Mouse (Mus musculus) embryonic facial prominence, embryonic 11.5 days (tissue): Measurements from ENCODE around the gene Mrps10. TPM values are rescaled to one million over a fixed set of nuclear protein-coding genes. Genes with fewer than 3 reads are reported as not detected.
"Not testable (repeated sequence)": the region's sequence is repeated elsewhere in the genome, so short reads cannot be mapped to it uniquely, and the experiment has no call there.

ENCODE experiments used
- ATAC-seq: fragments of 200-750 bp; cut with Nextera tagmentation; replicated peaks from 2 replicates; pipeline ENCODE4 v1.8.0; 2017; ENCODE audit warnings: low read depth; ENCODE audit not compliant: insufficient number of reproducible peaks, low FRiP score, low TSS enrichment
- DNase-seq: peaks from one replicate; pipeline ENCODE4 v3.0.0-alpha.2; 2015; ENCODE audit warnings: low spot score
- H3K27ac ChIP-seq: fragments of 300-500 bp; sonication (generic); replicated peaks from 2 replicates; pipeline ENCODE4 v1.5.1; 2014; ENCODE audit warnings: mild to moderate bottlenecking, low read depth, low read length, control low read depth
- H3K27me3 ChIP-seq: fragments of 300-500 bp; sonication (generic); 2 replicates; pipeline ENCODE4 v1.6.1; 2014; ENCODE audit warnings: mild to moderate bottlenecking, low read length, moderate library complexity, mixed read lengths; ENCODE audit not compliant: control insufficient read depth, insufficient read depth
- H3K36me3 ChIP-seq: fragments of 300-500 bp; sonication (generic); replicated peaks from 2 replicates; pipeline ENCODE4 v1.6.1; 2014; ENCODE audit warnings: low read depth, mild to moderate bottlenecking, low read length, moderate library complexity, mixed read lengths; ENCODE audit not compliant: control insufficient read depth, insufficient read depth
- H3K4me1 ChIP-seq: fragments of 300-500 bp; sonication (generic); 2 replicates; pipeline ENCODE4 v1.6.1; 2014; ENCODE audit warnings: low read length, mixed read lengths; ENCODE audit not compliant: control insufficient read depth, insufficient read depth
- H3K4me2 ChIP-seq: fragments of 300-500 bp; sonication (generic); 2 replicates; pipeline ENCODE4 v1.6.1; 2014; ENCODE audit warnings: low read depth, mild to moderate bottlenecking, control low read depth, low read length, moderate library complexity
- H3K4me3 ChIP-seq: fragments of 300-500 bp; sonication (generic); 2 replicates; pipeline ENCODE4 v1.5.1; 2014; ENCODE audit warnings: low read depth, low read length, control low read depth
- H3K9ac ChIP-seq: fragments of 300-500 bp; sonication (generic); replicated peaks from 2 replicates; pipeline ENCODE4 v1.6.1; 2014; ENCODE audit warnings: mild to moderate bottlenecking, control low read depth, low read length
- H3K9me3 ChIP-seq: fragments of 300-500 bp; sonication (generic); replicated peaks from 2 replicates; pipeline ENCODE4 v1.6.1; 2016; ENCODE audit warnings: mild to moderate bottlenecking, low read length, inconsistent platforms, mixed read lengths; ENCODE audit not compliant: control insufficient read depth
- WGBS: fragments of 180-500 bp; shearing (Covaris S2); extraction: QIAGEN DNeasy Blood & Tissue Kit; methylation state at CpG from one replicate; pipeline ENCODE4 v1.1.7; 2014; 5-methylcytosine and 5-hydroxymethylcytosine counted together
- polyA plus RNA-seq: library from polyadenylated mRNA; unstranded; fragments of >200 nt; fragmentation: Nextera tagmentation; extraction: Ambion mirVana; gene quantifications from 2 replicates; pipeline ENCODE4 v1.2.1, GENCODE M21; 2014

The Mrps10 gene
- polyA plus RNA-seq, 1 experiment from 2014 or later: 74.1 TPM

DNA sequence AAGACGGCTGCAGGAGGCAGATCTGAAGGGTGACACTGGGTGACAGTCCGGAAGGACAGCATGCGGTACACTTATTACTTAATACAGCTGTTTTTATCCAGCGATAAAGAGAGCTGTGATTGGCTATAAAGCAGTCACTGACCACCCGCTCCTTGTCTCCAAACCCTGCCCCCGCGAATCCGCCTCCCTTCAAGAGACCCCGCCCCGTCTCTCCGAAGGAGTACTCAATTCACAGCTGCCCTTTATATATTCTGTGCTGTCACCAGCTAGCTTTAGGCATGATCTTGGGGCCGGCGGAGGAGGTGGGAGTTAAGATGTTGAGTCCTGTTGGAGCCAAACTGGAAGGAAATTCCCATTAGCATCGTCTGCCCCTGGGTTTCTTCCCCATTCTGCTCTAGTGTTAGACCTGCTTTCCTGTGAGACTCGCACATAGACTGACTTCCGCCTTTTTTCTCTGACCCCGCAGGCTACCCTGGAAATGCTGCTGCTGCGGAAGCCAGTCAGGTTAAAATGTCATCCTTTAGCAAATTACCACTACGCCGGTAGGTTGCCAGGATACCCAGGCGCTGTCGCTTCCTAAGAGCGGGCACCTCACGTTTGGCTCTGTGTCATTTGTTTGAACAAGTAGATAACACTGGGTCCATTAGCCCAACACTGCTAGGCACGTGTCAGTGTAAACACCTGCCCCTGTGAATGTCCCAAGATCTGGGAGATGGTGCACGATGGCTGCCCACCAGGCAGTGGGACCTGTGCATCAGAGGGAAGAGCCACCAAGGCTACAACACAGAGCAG, 39.9 kb upstream of the Mrps10 start:
- H3K27ac ChIP-seq: no peak overlapping the region
- H3K36me3 ChIP-seq: no peaks in the 10 kb centered on the region; the same call in none of the 2 replicates
- no peak overlapping the region for H3K9ac ChIP-seq
- H3K4me1 ChIP-seq: no peaks in the 10 kb centered on the region
- H3K4me2 ChIP-seq: no peak overlapping the region
- no peak overlapping the region for H3K4me3 ChIP-seq
- no peaks in the 10 kb centered on the region for H3K27me3 ChIP-seq
- H3K9me3 ChIP-seq: no peaks in the 10 kb centered on the region
- 90% methylated on average over 26 of the region's 26 CpGs for WGBS
- ATAC-seq (no peak), DNase-seq (no peak)

DNA sequence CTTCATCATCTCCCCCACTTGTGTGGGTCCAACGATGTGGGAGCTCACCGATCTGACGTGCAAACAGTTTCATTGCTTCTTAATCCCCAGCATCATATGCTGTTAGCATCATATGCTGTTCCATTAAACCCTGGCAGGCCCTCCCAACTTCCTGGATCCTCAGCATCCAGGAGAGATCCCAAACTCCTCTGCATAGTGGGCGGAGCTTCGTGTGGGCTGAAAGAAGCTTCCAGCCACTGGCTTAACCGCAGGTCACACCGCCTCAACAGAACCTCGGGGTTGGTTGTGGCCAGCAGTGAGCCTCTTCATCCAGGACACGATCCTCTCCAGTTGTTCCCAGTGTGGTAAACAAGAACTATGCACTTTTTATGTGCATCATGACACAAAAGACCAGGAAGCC, 38.1 kb upstream of the Mrps10 start:
- WGBS: 91% methylated on average over 9 of the region's 9 CpGs
- ATAC-seq: no peak
- DNase-seq: no peak
- no peak overlapping the region for H3K9ac ChIP-seq
- no peak overlapping the region for H3K4me2 ChIP-seq
- H3K4me1 ChIP-seq: no peaks in the 10 kb centered on the region
- H3K9me3 ChIP-seq: no peaks in the 10 kb centered on the region
- no peak overlapping the region for H3K27ac ChIP-seq
- H3K4me3 ChIP-seq: no peak overlapping the region
- no peaks in the 10 kb centered on the region; the same call in none of the 2 replicates for H3K36me3 ChIP-seq
- H3K27me3 ChIP-seq: no peaks in the 10 kb centered on the region

DNA sequence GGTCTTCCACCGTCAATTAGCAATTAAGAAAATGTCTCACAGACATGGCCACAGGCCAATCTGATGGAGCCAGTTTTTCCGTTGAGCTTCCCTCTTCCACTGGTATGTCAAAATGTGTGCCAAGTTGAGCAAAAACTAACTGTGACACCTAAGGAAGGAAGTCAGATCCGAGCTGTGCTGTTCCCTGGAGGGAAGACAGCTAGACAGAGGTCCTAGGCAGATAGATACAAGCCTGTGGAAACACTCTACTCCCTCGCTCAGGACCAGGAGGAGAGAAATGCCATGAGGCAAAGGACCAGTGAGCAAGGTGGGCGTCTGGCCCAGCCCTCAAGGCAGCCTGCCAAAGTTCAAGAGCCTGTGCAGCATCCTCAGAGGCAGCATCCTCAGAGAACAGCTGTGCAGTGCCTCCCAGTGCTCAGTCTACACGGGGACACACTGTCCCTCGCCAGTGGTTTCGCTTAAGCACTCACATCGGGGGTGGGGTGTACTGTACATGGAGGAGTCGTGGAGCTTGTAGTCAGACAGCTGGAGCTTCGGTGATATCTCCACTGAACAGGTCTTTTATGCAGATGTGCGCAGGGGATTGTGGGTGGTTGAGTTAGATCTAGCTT, 36.6 kb upstream of the Mrps10 start:
- 77% methylated on average over 12 of the region's 12 CpGs for WGBS
- no peaks in the 10 kb centered on the region for H3K9me3 ChIP-seq
- H3K4me2 ChIP-seq: no peak overlapping the region
- no peak overlapping the region for H3K9ac ChIP-seq
- no peak overlapping the region for H3K4me3 ChIP-seq
- ATAC-seq (0 out of 2 replicates have a peak, but pooled peaks have one; percentile 40), DNase-seq (no peak)
- H3K36me3 ChIP-seq: no peaks in the 10 kb centered on the region; the same call in none of the 2 replicates
- H3K4me1 ChIP-seq: no peaks in the 10 kb centered on the region
- no peaks in the 10 kb centered on the region for H3K27me3 ChIP-seq
- H3K27ac ChIP-seq: no peak overlapping the region

DNA sequence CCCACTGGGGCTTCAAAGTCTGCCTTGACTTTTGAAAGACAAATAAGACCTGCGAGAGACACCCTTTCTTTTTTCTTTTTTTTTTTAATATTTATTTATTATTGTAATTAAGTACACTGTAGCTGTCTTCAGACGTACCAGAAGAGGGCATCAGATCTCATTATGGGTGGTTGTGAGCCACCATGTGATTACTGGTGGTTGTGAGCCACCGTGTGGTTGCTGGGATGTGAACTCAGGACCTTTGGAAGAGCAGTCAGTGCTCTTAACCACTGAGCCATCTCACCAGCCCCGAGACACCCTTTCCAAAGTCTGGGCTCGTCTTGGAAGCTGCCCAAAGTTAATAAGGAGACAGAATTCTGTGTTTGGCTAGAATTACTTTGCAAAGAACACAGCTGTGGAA, 36.0 kb upstream of the Mrps10 start:
- H3K9me3 ChIP-seq, H3K4me2 ChIP-seq, H3K36me3 ChIP-seq, H3K27me3 ChIP-seq, H3K9ac ChIP-seq, ATAC-seq, H3K4me3 ChIP-seq, H3K4me1 ChIP-seq, DNase-seq, H3K27ac ChIP-seq: not testable (repeated sequence)
- WGBS: 52% methylated on average over 5 of the region's 5 CpGs

DNA sequence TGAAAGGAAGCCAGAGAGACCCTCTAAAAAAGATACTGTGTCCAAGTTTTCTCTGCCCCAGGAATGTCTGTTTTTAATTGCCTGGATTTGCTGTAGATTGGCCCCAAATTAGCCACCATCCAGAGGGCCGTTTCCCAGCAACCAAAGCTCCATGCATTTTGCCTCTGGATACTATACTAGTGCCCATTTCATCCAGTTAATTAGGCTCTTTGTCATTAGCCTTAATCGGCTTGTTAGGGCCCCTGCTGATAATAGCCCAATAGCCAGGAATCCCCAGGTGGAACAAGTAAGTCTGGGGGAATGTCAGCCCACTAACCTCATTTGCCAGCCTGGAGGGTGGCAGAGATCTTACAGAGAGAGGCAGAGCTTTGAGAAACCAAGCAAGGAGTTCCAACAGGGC, 35.3 kb upstream of the Mrps10 start:
- DNase-seq (peak; percentile 35), ATAC-seq (no peak)
- Histone ChIP-seq H3K4me3 (no peak overlapping the region), H3K9ac (no peak overlapping the region), H3K27me3 (no peaks in the 10 kb centered on the region), H3K36me3 (no peaks in the 10 kb centered on the region; the same call in 1 of the 2 replicates), H3K27ac (no peak overlapping the region), H3K4me1 (no peaks in the 10 kb centered on the region), H3K4me2 (no peak overlapping the region), H3K9me3 (no peaks in the 10 kb centered on the region)
- WGBS: 17% methylated on average over 2 of the region's 2 CpGs

DNA sequence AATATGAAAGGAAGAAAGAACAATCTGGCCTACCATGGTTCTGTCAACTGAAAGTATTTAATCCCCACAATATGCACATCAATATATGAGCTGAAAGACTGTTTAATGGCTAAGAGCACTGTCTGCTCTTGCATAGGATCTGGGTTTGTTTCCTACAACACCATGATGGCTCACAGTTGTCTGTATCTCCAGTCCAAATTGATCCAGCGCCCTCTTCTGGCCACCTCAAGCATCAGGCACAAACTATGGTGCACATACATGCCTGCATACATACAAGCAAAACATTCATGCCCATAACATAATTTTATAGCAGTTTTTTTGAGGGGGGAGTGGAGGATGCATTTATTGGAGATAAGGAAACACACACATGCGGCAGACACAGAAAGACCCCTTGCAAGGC, 25.6 kb upstream of the Mrps10 start:
- Histone ChIP-seq H3K27ac (no peak overlapping the region), H3K4me2 (no peak overlapping the region), H3K4me1 (no peaks in the 10 kb centered on the region), H3K27me3 (no peaks in the 10 kb centered on the region), H3K9ac (no peak overlapping the region), H3K36me3 (peaks cover 11% of the 10 kb centered on the region), H3K9me3 (no peaks in the 10 kb centered on the region), H3K4me3 (no peak overlapping the region)
- 90% methylated on average over 2 of the region's 2 CpGs for WGBS
- DNase-seq: no peak
- ATAC-seq: no peak

DNA sequence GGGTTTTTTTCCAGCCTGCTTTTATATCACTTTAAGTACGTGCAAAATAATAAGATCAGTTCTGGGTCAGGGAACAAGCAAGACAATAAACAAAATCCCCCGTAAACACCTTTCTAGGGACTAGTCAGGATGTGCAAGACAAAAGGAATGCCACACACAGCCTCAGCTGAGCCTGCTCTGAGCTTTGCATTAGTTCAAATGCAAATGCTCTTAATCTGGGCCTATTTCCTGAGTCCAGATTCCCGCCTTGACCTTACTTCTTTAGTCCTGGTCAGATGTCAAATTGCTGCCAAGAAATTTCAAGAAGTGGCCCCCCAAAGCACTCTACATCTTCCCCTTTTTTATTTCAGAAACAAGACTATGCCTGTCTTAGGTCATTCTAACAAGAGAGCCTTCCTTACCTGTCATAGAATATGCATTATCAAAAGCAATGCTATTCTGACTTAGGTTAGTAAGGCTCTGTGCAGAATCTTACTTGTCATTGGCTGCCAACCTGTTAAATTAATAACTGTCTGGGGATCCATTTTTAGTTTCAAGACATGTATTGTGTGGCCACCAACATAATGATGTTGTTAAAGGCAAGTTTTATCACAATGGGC, 18.9 kb upstream of the Mrps10 start:
- DNase-seq: no peak
- Histone ChIP-seq H3K4me1 (no peaks in the 10 kb centered on the region), H3K27ac (no peak overlapping the region), H3K4me3 (no peak overlapping the region), H3K27me3 (no peaks in the 10 kb centered on the region), H3K9me3 (peaks cover 8% of the 10 kb centered on the region; the same call in 1 of the 2 replicates), H3K4me2 (no peak overlapping the region), H3K36me3 (peaks cover 29% of the 10 kb centered on the region), H3K9ac (no peak overlapping the region)
- ATAC-seq: no peak
- 88% methylated on average over 3 of the region's 3 CpGs for WGBS

DNA sequence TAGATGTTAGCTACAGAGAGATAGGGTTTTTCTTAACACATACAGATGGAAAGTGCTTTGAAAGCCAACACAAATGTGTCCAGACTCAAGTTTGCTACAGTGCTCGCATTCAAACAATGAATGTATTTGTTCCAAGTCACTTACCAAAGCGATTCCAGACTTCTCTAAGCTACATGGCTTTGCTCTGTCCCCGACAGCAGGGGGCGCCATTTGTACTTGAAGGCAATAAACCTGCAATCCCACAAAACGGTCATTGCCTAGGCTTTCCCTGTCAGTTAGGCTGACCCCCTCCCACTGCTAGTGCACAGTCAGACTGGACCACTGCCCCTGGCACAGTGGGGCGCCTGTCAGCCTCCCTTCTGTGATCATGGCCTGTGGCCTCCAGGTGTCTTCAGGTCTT, 8.7 kb upstream of the Mrps10 start:
- peak; percentile 45 for DNase-seq
- Histone ChIP-seq H3K27ac (no peak overlapping the region), H3K4me2 (no peak overlapping the region), H3K9me3 (no peaks in the 10 kb centered on the region), H3K4me1 (no peaks in the 10 kb centered on the region), H3K27me3 (no peaks in the 10 kb centered on the region), H3K4me3 (no peak overlapping the region), H3K36me3 (peaks cover 2% of the 10 kb centered on the region; the same call in 1 of the 2 replicates), H3K9ac (no peak overlapping the region)
- 48% methylated on average over 6 of the region's 6 CpGs for WGBS
- ATAC-seq: no peak
